Mouse (Mus musculus): ENCODE results near the gene Tusc2.

Gene Tusc2

GRCm38 (mm10) chr9:107611456-107612190 lies 48.6 kb downstream of the Tusc2 start:
- no peak for DNase-seq (ENCODE audit: low spot score in 2 of 2)

- DNase-seq (ENCODE audit: low spot score in 2 of 2), result peak; percentile 97 to 99
Measured at GRCm38 (mm10) chr9:107612191-107612944, 49.3 kb downstream of the Tusc2 start.

GRCm38 (mm10) chr9:107612945-107613569 lies 50.0 kb downstream of the Tusc2 start:
- no peak for DNase-seq (ENCODE audit: low spot score in 2 of 2)

- DNase-seq (ENCODE audit: low spot score in 2 of 2), result no peak
Measured at GRCm38 (mm10) chr9:107615035-107615434, 52.0 kb downstream of the Tusc2 start.
